Mouse (Mus musculus) embryo, embryonic 10 days (tissue): Measurements from ENCODE around the gene Ccdc107.
A peak's percentile ranks its signal among the peaks of the same experiment; 100 is the strongest.

Experiments used
- DNase-seq: peaks from one replicate; pipeline ENCODE4 v3.0.0-alpha.2; 2015; ENCODE audit warnings: low spot score

Gene Ccdc107

GRCm38 (mm10) chr4:43513300-43513699 lies 20.6 kb downstream of the Ccdc107 start:
- DNase-seq = no peak

GRCm38 (mm10) chr4:43513791-43514190 lies 21.1 kb downstream of the Ccdc107 start:
- no peak for DNase-seq

- no peak for DNase-seq
Observed at GRCm38 (mm10) chr4:43515764-43516708, 23.3 kb downstream of the Ccdc107 start.

- DNase-seq = peak; percentile 68
Observed at GRCm38 (mm10) chr4:43519551-43519950, 26.9 kb downstream of the Ccdc107 start.

GRCm38 (mm10) chr4:43519956-43520355 lies 27.3 kb downstream of the Ccdc107 start:
- DNase-seq = peak; percentile 89

GRCm38 (mm10) chr4:43527880-43528279 lies 35.2 kb downstream of the Ccdc107 start:
- no peak for DNase-seq

- no peak for DNase-seq
Observed at GRCm38 (mm10) chr4:43528487-43528886, 35.8 kb downstream of the Ccdc107 start.

GRCm38 (mm10) chr4:43530081-43530501 lies 37.4 kb downstream of the Ccdc107 start:
- no peak for DNase-seq

GRCm38 (mm10) chr4:43530581-43530980 lies 37.9 kb downstream of the Ccdc107 start:
- DNase-seq = peak; percentile 84

- no peak for DNase-seq
Observed at GRCm38 (mm10) chr4:43533270-43533669, 40.6 kb downstream of the Ccdc107 start.

GRCm38 (mm10) chr4:43535628-43536027 lies 42.9 kb downstream of the Ccdc107 start:
- DNase-seq = no peak

GRCm38 (mm10) chr4:43536031-43536430 lies 43.3 kb downstream of the Ccdc107 start:
- DNase-seq = no peak

GRCm38 (mm10) chr4:43542044-43542443 lies 49.3 kb downstream of the Ccdc107 start:
- no peak for DNase-seq
